Mouse (Mus musculus): Measurements from ENCODE around the gene Icos.

Gene Icos

GRCm38 (mm10) chr1:61035270-61035669 is 57.5 kb downstream of the Icos start:
- in situ Hi-C loops (cut with MboI, MseI), result no loop called here

DNA sequence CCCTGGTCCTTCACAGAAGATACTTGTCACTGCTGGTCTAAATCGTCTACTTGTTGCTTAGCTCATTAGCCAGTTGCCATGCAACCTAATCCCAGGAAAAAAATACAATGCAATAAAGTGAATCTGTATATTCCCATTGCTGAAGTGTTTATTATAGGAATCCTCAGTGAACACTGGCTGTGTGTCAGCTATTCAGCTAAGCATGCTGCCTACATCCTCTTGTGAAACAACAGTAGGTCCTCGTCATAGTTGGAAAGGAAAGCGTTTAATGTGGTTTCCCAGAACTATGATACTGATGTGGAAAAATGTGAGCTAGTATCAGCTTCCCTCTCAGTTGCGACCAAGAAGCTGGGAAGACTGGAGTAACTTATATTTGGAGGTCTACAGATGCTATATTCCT is 60.5 kb downstream of the Icos start:
- in situ Hi-C loops (cut with MboI, MseI), result no loop called here

DNA sequence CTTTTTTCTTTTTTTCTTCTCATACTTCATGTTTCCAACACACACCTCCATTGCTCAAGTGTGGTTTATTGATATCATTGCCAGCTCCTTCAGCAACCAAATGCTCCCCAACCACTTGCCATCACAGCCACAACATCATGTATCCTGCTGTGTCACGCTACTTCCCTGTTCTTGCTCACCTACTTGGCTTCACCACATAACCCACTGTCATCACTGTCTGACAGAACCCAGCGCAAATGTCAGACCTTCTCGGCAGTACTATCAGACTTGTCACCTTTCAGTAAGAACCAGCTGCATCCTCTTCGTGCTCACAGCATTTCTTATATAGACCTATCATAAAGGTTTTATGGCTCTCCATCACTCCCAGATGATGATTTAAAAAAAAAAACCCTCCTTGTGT is 61.6 kb downstream of the Icos start:
- in situ Hi-C loops (cut with MboI, MseI), result no loop called here

GRCm38 (mm10) chr1:61040401-61040800 is 62.7 kb downstream of the Icos start:
- in situ Hi-C loops (cut with MboI, MseI), result loop anchor here (10.0 kb wide), 1 partner anchor 94 kb away; no protein-coding TSS in a partner anchor

GRCm38 (mm10) chr1:61042842-61043241 is 65.1 kb downstream of the Icos start:
- in situ Hi-C loops (cut with MboI, MseI), result loop anchor here (10.0 kb wide), 1 partner anchor 92 kb away; no protein-coding TSS in a partner anchor

DNA sequence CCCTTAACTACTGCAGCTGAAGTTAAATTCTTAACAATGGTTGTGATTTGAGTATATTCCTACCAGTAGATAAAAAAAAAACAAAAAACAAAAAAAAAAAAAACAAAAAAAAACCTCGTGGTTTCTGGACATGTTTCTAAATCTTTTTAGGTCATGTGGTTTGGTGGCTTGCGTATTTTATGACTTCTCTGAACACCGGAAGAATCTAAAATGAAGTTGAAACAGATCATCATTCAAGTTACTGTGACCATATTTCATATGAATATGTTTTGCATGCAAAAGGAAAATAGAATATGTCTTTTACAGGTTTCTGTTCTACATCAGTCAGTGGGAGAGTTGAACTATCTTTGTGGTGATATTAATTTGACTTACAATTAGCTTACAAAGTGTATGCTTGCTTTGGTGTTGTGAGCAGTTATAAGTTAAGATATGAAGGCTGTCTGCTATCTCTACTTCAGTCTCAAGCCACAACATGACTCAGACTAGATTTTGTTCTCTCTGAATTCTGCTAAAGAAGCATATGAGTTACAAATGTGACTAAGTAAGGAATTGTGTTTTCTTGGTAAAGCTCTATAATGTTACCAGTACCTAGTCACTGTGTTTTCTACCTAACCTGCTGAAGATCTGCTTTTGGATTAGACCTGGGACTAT is 68.5 kb downstream of the Icos start:
- in situ Hi-C loops (cut with MboI, MseI), result loop anchor here (5.0 to 10.0 kb wide), 2 partner anchors 69 to 89 kb away; partner anchors contain the start of gene Icos

- in situ Hi-C loops (cut with MboI, MseI), result loop anchor here (5.0 to 10.0 kb wide), 2 partner anchors 70 to 87 kb away; partner anchors contain the start of gene Icos
Observed at GRCm38 (mm10) chr1:61047336-61047735, 69.6 kb downstream of the Icos start.

All from T-helper 2 cell (primary cell).